Mouse (Mus musculus): ENCODE measurements around the gene Epb41l5.

Gene Epb41l5

GRCm38 (mm10) chr1:119648205-119649111 lies at the start of gene Epb41l5:
Gene Epb41l5 (minus strand): TSS chr1:119649000.
- DNase-seq: peak; percentile 64

GRCm38 (mm10) chr1:119696860-119697259 lies 48.1 kb upstream of the Epb41l5 start:
- DNase-seq: no peak

- DNase-seq: no peak
Observed at GRCm38 (mm10) chr1:119685773-119686558, 37.2 kb upstream of the Epb41l5 start.

- no peak for DNase-seq
Observed at GRCm38 (mm10) chr1:119681663-119682213, 32.9 kb upstream of the Epb41l5 start.

GRCm38 (mm10) chr1:119674984-119675383 lies 26.2 kb upstream of the Epb41l5 start:
- DNase-seq: no peak

GRCm38 (mm10) chr1:119666904-119667303 lies 18.1 kb upstream of the Epb41l5 start:
- no peak for DNase-seq

- no peak for DNase-seq
Observed at GRCm38 (mm10) chr1:119654307-119654706, 5.5 kb upstream of the Epb41l5 start.

- no peak for DNase-seq
Observed at GRCm38 (mm10) chr1:119650386-119650785, 1.6 kb upstream of the Epb41l5 start.

GRCm38 (mm10) chr1:119649627-119650026 lies 827 bp upstream of the Epb41l5 start:
- no peak for DNase-seq

- DNase-seq: no peak
Observed at GRCm38 (mm10) chr1:119646356-119646755, 2.4 kb downstream of the Epb41l5 start.

GRCm38 (mm10) chr1:119642367-119642766 lies 6.4 kb downstream of the Epb41l5 start:
- no peak for DNase-seq

GRCm38 (mm10) chr1:119641090-119641812 lies 7.5 kb downstream of the Epb41l5 start:
- DNase-seq: no peak

GRCm38 (mm10) chr1:119640006-119640405 lies 8.8 kb downstream of the Epb41l5 start:
- DNase-seq: no peak

- no peak for DNase-seq
Observed at GRCm38 (mm10) chr1:119637188-119638023, 11.4 kb downstream of the Epb41l5 start.

- no peak for DNase-seq
Observed at GRCm38 (mm10) chr1:119634746-119635145, 14.1 kb downstream of the Epb41l5 start.

GRCm38 (mm10) chr1:119630428-119630827 lies 18.4 kb downstream of the Epb41l5 start:
- no peak for DNase-seq

GRCm38 (mm10) chr1:119626837-119627236 lies 22.0 kb downstream of the Epb41l5 start:
- no peak for DNase-seq

- no peak for DNase-seq
Observed at GRCm38 (mm10) chr1:119624444-119624843, 24.4 kb downstream of the Epb41l5 start.

GRCm38 (mm10) chr1:119605396-119605795 lies 43.4 kb downstream of the Epb41l5 start:
- no peak for DNase-seq

- no peak for DNase-seq
Observed at GRCm38 (mm10) chr1:119602448-119602847, 46.4 kb downstream of the Epb41l5 start.

GRCm38 (mm10) chr1:119598855-119599254 lies 49.9 kb downstream of the Epb41l5 start:
- DNase-seq: no peak

- no peak for DNase-seq
Observed at GRCm38 (mm10) chr1:119596954-119597480, 51.8 kb downstream of the Epb41l5 start.

Measured in layer of hippocampus, adult 9-11 months (tissue).